Mouse (Mus musculus) thymus, postnatal 14 days (tissue): ENCODE measurements at regions not wholly inside any gene's neighbourhood (a gene's known extent, or its start where the extent isn't known, plus 50 kb on each side); places are given as distances from the start of the nearest gene placed in this dataset.

Experiments
- DNase-seq: peaks from one replicate; pipeline ENCODE4 v3.0.0; 2021

DNA sequence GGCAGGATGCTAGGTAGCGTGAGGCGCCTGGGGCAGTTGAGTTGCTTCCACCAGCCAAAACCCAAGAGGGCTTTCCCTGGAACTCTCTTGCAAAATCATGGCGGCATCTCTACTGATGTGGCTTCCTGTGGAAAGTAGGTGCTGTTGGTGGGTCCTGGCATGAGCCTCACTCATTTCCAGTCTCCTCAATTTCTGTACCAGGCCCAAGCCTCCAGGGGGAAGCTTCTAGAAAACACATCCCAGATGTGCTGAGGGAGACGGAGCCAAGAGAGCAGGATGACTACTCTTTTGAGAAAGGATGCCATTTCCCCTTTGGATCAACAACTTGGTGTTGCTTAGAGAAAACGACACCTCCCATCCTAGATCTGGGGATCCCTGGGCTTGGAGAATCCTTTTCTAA, 50.9 kb upstream of the 1600014C23Rik start:
- no peak for DNase-seq
